Mouse (Mus musculus): ENCODE measurements around the gene Hist2h2aa1. TPM values are rescaled to one million over a fixed set of nuclear protein-coding genes. Genes with fewer than 3 reads are reported as not detected.
"Not testable (repeated sequence)": the region's sequence is repeated elsewhere in the genome, so short reads cannot be mapped to it uniquely, and the experiment has no call there.

Hist2h2aa1 gene
- polyA plus RNA-seq, 1 experiment from 2014 or later: 8.1 TPM

- Histone ChIP-seq H3K27ac (peak overlapping the region; percentile 93), H3K4me1 (peaks cover 57% of the 10 kb centered on the region), H3K9me3 (no peaks in the 10 kb centered on the region), H3K4me3 (peak overlapping the region; percentile 63), H3K36me3 (replicated peaks) (no peaks in the 10 kb centered on the region), H3K27me3 (ENCODE audit: poor library complexity, severe bottlenecking) (no peaks in the 10 kb centered on the region)
- 12% methylated on average over 27 of the region's 27 CpGs for WGBS
- DNase-seq (ENCODE audit: extremely low spot score, low spot score): peak; percentile 64
Measured at GRCm38 (mm10) chr3:96263558-96264403, 18.5 kb downstream of the Hist2h2aa1 start.

- WGBS: 82% methylated on average over 7 of the region's 7 CpGs
- peak overlapping the region; percentile 63 for H3K4me3 ChIP-seq
- peaks cover 57% of the 10 kb centered on the region for H3K4me1 ChIP-seq
- H3K9me3 ChIP-seq: no peaks in the 10 kb centered on the region
- H3K36me3 ChIP-seq (replicated peaks): no peaks in the 10 kb centered on the region
- H3K27me3 ChIP-seq (ENCODE audit: poor library complexity, severe bottlenecking): no peaks in the 10 kb centered on the region
- H3K27ac ChIP-seq: peak overlapping the region; percentile 93
- DNase-seq (ENCODE audit: extremely low spot score, low spot score): no peak
Measured at GRCm38 (mm10) chr3:96264404-96264949, 19.2 kb downstream of the Hist2h2aa1 start.

GRCm38 (mm10) chr3:96266132-96266710 lies 20.9 kb downstream of the Hist2h2aa1 start:
- Histone ChIP-seq H3K27ac (peak overlapping the region; percentile 93), H3K4me3 (no peak overlapping the region), H3K9me3 (no peaks in the 10 kb centered on the region), H3K4me1 (peaks cover 59% of the 10 kb centered on the region), H3K36me3 (replicated peaks) (no peaks in the 10 kb centered on the region), H3K27me3 (ENCODE audit: poor library complexity, severe bottlenecking) (no peaks in the 10 kb centered on the region)
- 94% methylated on average over 8 of the region's 8 CpGs for WGBS
- DNase-seq (ENCODE audit: extremely low spot score, low spot score): no peak

GRCm38 (mm10) chr3:96267541-96267940 lies 22.2 kb downstream of the Hist2h2aa1 start:
- no peaks in the 10 kb centered on the region for H3K27me3 ChIP-seq (ENCODE audit: poor library complexity, severe bottlenecking)
- H3K9me3 ChIP-seq: no peaks in the 10 kb centered on the region
- 82% methylated on average over 4 of the region's 4 CpGs for WGBS
- peaks cover 46% of the 10 kb centered on the region for H3K4me1 ChIP-seq
- no peak for DNase-seq (ENCODE audit: extremely low spot score, low spot score)
- H3K36me3 ChIP-seq (replicated peaks): no peaks in the 10 kb centered on the region
- peak overlapping the region; percentile 93 for H3K27ac ChIP-seq
- H3K4me3 ChIP-seq: peak overlapping the region; percentile 48

GRCm38 (mm10) chr3:96268051-96268775 lies 22.9 kb downstream of the Hist2h2aa1 start, which contains the start of gene Hist2h3b:
Hist2h3b (plus strand) TSS chr3:96268654.
- peak; percentile 75 for DNase-seq (ENCODE audit: extremely low spot score, low spot score)
- 27% methylated on average over 30 of the region's 30 CpGs for WGBS
- H3K27ac ChIP-seq: peak within 1 kb of the TSS; percentile 96
- H3K9me3 ChIP-seq: no peaks in the 10 kb centered on the region
- no peaks in the 10 kb centered on the region for H3K36me3 ChIP-seq (replicated peaks)
- H3K27me3 ChIP-seq (ENCODE audit: poor library complexity, severe bottlenecking): no peaks in the 10 kb centered on the region
- peaks cover 41% of the 10 kb centered on the region for H3K4me1 ChIP-seq
- H3K4me3 ChIP-seq: peak within 1 kb of the TSS; percentile 67

- not testable (repeated sequence) for H3K9me3 ChIP-seq; H3K36me3 ChIP-seq (replicated peaks); H3K27me3 ChIP-seq (ENCODE audit: poor library complexity, severe bottlenecking)
- WGBS: under 1% methylated on average over 15 of the region's 44 CpGs
- Histone ChIP-seq H3K4me3 (peak overlapping the region; percentile 67), H3K4me1 (peaks cover 36% of the 10 kb centered on the region), H3K27ac (peak overlapping the region; percentile 96)
- peak; percentile 58 for DNase-seq (ENCODE audit: extremely low spot score, low spot score)
Measured at GRCm38 (mm10) chr3:96268776-96269378, 23.6 kb downstream of the Hist2h2aa1 start.

GRCm38 (mm10) chr3:96269511-96270474 lies 24.5 kb downstream of the Hist2h2aa1 start, which contains the start of gene Hist2h2bb:
Hist2h2bb (plus strand) TSS chr3:96269752.
- H3K4me3 ChIP-seq: peak within 1 kb of the TSS; percentile 67
- no peaks in the 10 kb centered on the region for H3K27me3 ChIP-seq (ENCODE audit: poor library complexity, severe bottlenecking)
- peak within 1 kb of the TSS; percentile 96 for H3K27ac ChIP-seq
- no peaks in the 10 kb centered on the region for H3K9me3 ChIP-seq
- no peaks in the 10 kb centered on the region for H3K36me3 ChIP-seq (replicated peaks)
- DNase-seq (ENCODE audit: extremely low spot score, low spot score): peak; percentile 92
- peaks cover 27% of the 10 kb centered on the region for H3K4me1 ChIP-seq
- under 1% methylated on average over 45 of the region's 45 CpGs for WGBS

- Histone ChIP-seq H3K27ac (no peak overlapping the region), H3K9me3 (no peaks in the 10 kb centered on the region), H3K4me1 (peaks cover 20% of the 10 kb centered on the region), H3K27me3 (ENCODE audit: poor library complexity, severe bottlenecking) (no peaks in the 10 kb centered on the region), H3K4me3 (no peak overlapping the region), H3K36me3 (replicated peaks) (no peaks in the 10 kb centered on the region)
- WGBS: 91% methylated on average over 17 of the region's 17 CpGs
- no peak for DNase-seq (ENCODE audit: extremely low spot score, low spot score)
Measured at GRCm38 (mm10) chr3:96273591-96274465, 28.5 kb downstream of the Hist2h2aa1 start.

GRCm38 (mm10) chr3:96277428-96277799 lies 32.1 kb downstream of the Hist2h2aa1 start:
- 19% methylated on average over 8 of the region's 8 CpGs for WGBS
- peaks cover 15% of the 10 kb centered on the region for H3K4me1 ChIP-seq
- H3K36me3 ChIP-seq (replicated peaks): no peaks in the 10 kb centered on the region
- H3K27me3 ChIP-seq (ENCODE audit: poor library complexity, severe bottlenecking): peaks cover 8% of the 10 kb centered on the region
- DNase-seq (ENCODE audit: extremely low spot score, low spot score): no peak
- H3K9me3 ChIP-seq: no peaks in the 10 kb centered on the region
- peak overlapping the region; percentile 91 for H3K27ac ChIP-seq
- peak overlapping the region; percentile 61 for H3K4me3 ChIP-seq

GRCm38 (mm10) chr3:96277800-96278624 lies 32.7 kb downstream of the Hist2h2aa1 start:
- Histone ChIP-seq H3K36me3 (replicated peaks) (no peaks in the 10 kb centered on the region), H3K27ac (peak overlapping the region; percentile 91), H3K27me3 (ENCODE audit: poor library complexity, severe bottlenecking) (peaks cover 14% of the 10 kb centered on the region), H3K9me3 (no peaks in the 10 kb centered on the region), H3K4me1 (peaks cover 16% of the 10 kb centered on the region), H3K4me3 (peak overlapping the region; percentile 61)
- peak; percentile 94 for DNase-seq (ENCODE audit: extremely low spot score, low spot score)
- WGBS: under 1% methylated on average over 49 of the region's 49 CpGs
